Mouse (Mus musculus) liver, adult 2 months (tissue): Measurements from ENCODE around the gene Cntnap5a. TPM values are rescaled to one million over a fixed set of nuclear protein-coding genes. Genes with fewer than 3 reads are reported as not detected.

Experiments used
- DNase-seq: peaks from one replicate; pipeline ENCODE4 v3.0.0-alpha.2; 2011; ENCODE audit warnings: low read depth, low spot score; ENCODE audit errors: extremely low read depth
- H3K27ac ChIP-seq: fragments of 200-500 bp; replicated peaks from 2 replicates; pipeline ENCODE4 v1.5.1; 2012; ENCODE audit warnings: low read depth, mild to moderate bottlenecking, control low read depth, inconsistent platforms, low read length; ENCODE audit not compliant: insufficient read depth
- H3K27me3 ChIP-seq: fragments of 200-500 bp; 2 replicates; pipeline ENCODE4 v1.6.1; 2012; ENCODE audit warnings: mild to moderate bottlenecking, moderate library complexity, low read length, inconsistent platforms; ENCODE audit not compliant: control insufficient read depth, insufficient read depth
- H3K36me3 ChIP-seq: fragments of 200-500 bp; 2 replicates; pipeline ENCODE4 v1.6.1; 2012; ENCODE audit warnings: low read length, inconsistent platforms; ENCODE audit not compliant: control insufficient read depth, insufficient read depth
- H3K4me1 ChIP-seq: fragments of 200-500 bp; 2 replicates; pipeline ENCODE4 v1.6.1; 2011; ENCODE audit warnings: low read length; ENCODE audit not compliant: control insufficient read depth, insufficient read depth
- H3K4me3 ChIP-seq: fragments of 200-500 bp; 2 replicates; pipeline ENCODE4 v1.5.1; 2011; ENCODE audit warnings: low read depth, mild to moderate bottlenecking, control low read depth, low read length, moderate library complexity; ENCODE audit not compliant: insufficient read depth
- H3K79me2 ChIP-seq: fragments of 200-500 bp; 2 replicates; pipeline ENCODE4 v1.6.1; 2012; ENCODE audit warnings: inconsistent platforms, mild to moderate bottlenecking, low read length, moderate library complexity; ENCODE audit not compliant: control insufficient read depth, insufficient read depth
- H3K9ac ChIP-seq: fragments of 200-500 bp; 2 replicates; pipeline ENCODE4 v1.6.1; 2012; ENCODE audit warnings: low read depth, mild to moderate bottlenecking, control low read depth, inconsistent platforms, low read length
- CTCF ChIP-seq: fragments of 200-500 bp; IDR thresholded peaks from 2 replicates; pipeline ENCODE4 v1.5.1; 2011; ENCODE audit warnings: low read depth, low read length, control low read depth
- POLR2A ChIP-seq: fragments of 200-500 bp; IDR thresholded peaks from 2 replicates; pipeline ENCODE4 v1.6.1; 2011; ENCODE audit warnings: low read length, control low read depth; ENCODE audit not compliant: insufficient read depth; ENCODE audit errors: extremely low read depth
- WGBS: fragments of 180-500 bp; shearing (Covaris S2); methylation state at CpG from one replicate; pipeline ENCODE4 v1.1.7; 2018; 5-methylcytosine and 5-hydroxymethylcytosine counted together
- polyA plus RNA-seq: library from polyadenylated mRNA; depleted of rRNA; stranded (reverse); fragments of >200 nt; gene quantifications from 2 replicates; pipeline ENCODE4 v1.2.3, GENCODE M21; 2012; rRNA removed
- total RNA-seq: library from RNA; depleted of rRNA; stranded (reverse); fragments of >200 nt; gene quantifications from 2 replicates; pipeline ENCODE4 v1.2.3, GENCODE M21; 2014; rRNA removed

Gene Cntnap5a
- total RNA-seq (under 0.01 TPM in 1 of 2 replicates, not detected in the other), polyA plus RNA-seq (not detected in 2 replicates)

GRCm38 (mm10) chr1:115684518-115685368, at the start of gene Cntnap5a:
Cntnap5a (plus strand) TSS chr1:115684756.
- no peak for TF ChIP-seq POLR2A
- TF ChIP-seq CTCF, result no peak
- Histone ChIP-seq H3K27me3 (no peaks in the 10 kb centered on the region), H3K27ac (no peak within 1 kb of the TSS), H3K36me3 (no peaks in the 10 kb centered on the region), H3K79me2 (no peaks in the 10 kb centered on the region), H3K4me3 (no peak within 1 kb of the TSS), H3K9ac (no peak within 1 kb of the TSS), H3K4me1 (no peaks in the 10 kb centered on the region)
- no peak for DNase-seq
- 16% methylated on average over 26 of the region's 26 CpGs for WGBS

- WGBS, result 68% methylated on average over 2 of the region's 2 CpGs
- no peak for DNase-seq
- H3K36me3 ChIP-seq, result no peaks in the 10 kb centered on the region
These were observed 37.6 kb upstream of the Cntnap5a start for GRCm38 (mm10) chr1:115646921-115647320.

GRCm38 (mm10) chr1:115658343-115659064, 26.1 kb upstream of the Cntnap5a start:
- no peaks in the 10 kb centered on the region for H3K79me2 ChIP-seq
- H3K27me3 ChIP-seq, result no peaks in the 10 kb centered on the region
- TF ChIP-seq CTCF (no peak), POLR2A (no peak)
- no peaks in the 10 kb centered on the region for H3K36me3 ChIP-seq
- no peak for DNase-seq
- no peak overlapping the region for H3K9ac ChIP-seq
- no peak overlapping the region for H3K4me3 ChIP-seq
- 79% methylated on average over 5 of the region's 5 CpGs for whole genome bisulfite sequencing
- no peaks in the 10 kb centered on the region for H3K4me1 ChIP-seq
- H3K27ac ChIP-seq, result no peak overlapping the region

More at GRCm38 (mm10) chr1:115646921-115647320, 37.6 kb upstream of the Cntnap5a start:
- Histone ChIP-seq H3K27ac (no peak overlapping the region), H3K9ac (no peak overlapping the region), H3K27me3 (no peaks in the 10 kb centered on the region), H3K4me3 (no peak overlapping the region), H3K4me1 (no peaks in the 10 kb centered on the region), H3K79me2 (no peaks in the 10 kb centered on the region)
- TF ChIP-seq CTCF, result no peak
- TF ChIP-seq POLR2A, result no peak

- Histone ChIP-seq H3K9ac (no peak overlapping the region), H3K27ac (no peak overlapping the region), H3K4me1 (no peaks in the 10 kb centered on the region), H3K27me3 (no peaks in the 10 kb centered on the region), H3K4me3 (no peak overlapping the region), H3K36me3 (no peaks in the 10 kb centered on the region), H3K79me2 (no peaks in the 10 kb centered on the region)
- 22% methylated on average over 2 of the region's 2 CpGs for WGBS
- no peak for TF ChIP-seq POLR2A
- TF ChIP-seq CTCF, result no peak
- peak; percentile 4 for DNase-seq
These were observed 1.9 kb downstream of the Cntnap5a start for GRCm38 (mm10) chr1:115686494-115686893.

- no peaks in the 10 kb centered on the region for H3K4me1 ChIP-seq
- no peak for DNase-seq
- H3K27me3 ChIP-seq, result no peaks in the 10 kb centered on the region
- no peaks in the 10 kb centered on the region for H3K36me3 ChIP-seq
- TF ChIP-seq CTCF (no peak), POLR2A (no peak)
- H3K9ac ChIP-seq, result no peak overlapping the region
- H3K4me3 ChIP-seq, result no peak overlapping the region
- H3K27ac ChIP-seq, result no peak overlapping the region
- H3K79me2 ChIP-seq, result no peaks in the 10 kb centered on the region
- WGBS, result 15% methylated on average over 2 of the region's 2 CpGs
These were observed 15.2 kb downstream of the Cntnap5a start for GRCm38 (mm10) chr1:115699798-115700197.

GRCm38 (mm10) chr1:115742556-115742955, 58.0 kb downstream of the Cntnap5a start:
- TF ChIP-seq CTCF (no peak), POLR2A (no peak)
- Histone ChIP-seq H3K9ac (no peak overlapping the region), H3K27me3 (no peaks in the 10 kb centered on the region), H3K79me2 (no peaks in the 10 kb centered on the region), H3K4me3 (no peak overlapping the region), H3K4me1 (no peaks in the 10 kb centered on the region), H3K36me3 (no peaks in the 10 kb centered on the region), H3K27ac (no peak overlapping the region)
- WGBS, result 85% methylated on average over 5 of the region's 5 CpGs
- DNase-seq, result no peak
